Mouse (Mus musculus) kidney, postnatal 4 days (tissue): ENCODE results near the gene C1ql3.

Source experiments
- DNase-seq, 2 experiments: peaks; one replicate each; pipeline ENCODE4 v3.0.0; 2021; ENCODE audit warnings: mixed read lengths in 2 of 2

C1ql3 gene

DNA sequence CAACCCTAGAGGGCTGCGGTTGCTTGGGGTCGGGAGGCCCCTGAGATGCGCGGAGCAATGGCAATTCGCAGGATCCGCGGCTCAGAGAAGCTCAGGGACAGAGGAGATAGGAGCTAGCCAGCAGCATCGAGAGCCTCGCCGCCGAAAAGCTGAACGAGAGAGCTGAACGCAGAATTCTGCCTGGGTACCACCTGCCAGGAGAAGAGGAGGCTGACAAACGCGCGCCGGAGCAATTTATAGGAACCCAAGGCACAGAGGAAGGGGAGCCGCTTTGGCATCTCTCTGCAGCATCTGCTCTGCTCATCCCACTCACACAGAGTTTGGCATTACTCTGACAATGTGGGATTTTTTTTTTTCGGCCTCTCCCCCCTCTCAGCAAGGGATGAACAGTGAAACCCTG lies at the start of gene C1ql3:
Gene C1ql3, minus strand, starts transcription at position 335 of the 400 bp plus-strand sequence.
- DNase-seq: peak; percentile 31 to 33

- no peak for DNase-seq
These were observed 49.0 kb upstream of the C1ql3 start for GRCm38 (mm10) chr2:13060426-13061170.

DNA sequence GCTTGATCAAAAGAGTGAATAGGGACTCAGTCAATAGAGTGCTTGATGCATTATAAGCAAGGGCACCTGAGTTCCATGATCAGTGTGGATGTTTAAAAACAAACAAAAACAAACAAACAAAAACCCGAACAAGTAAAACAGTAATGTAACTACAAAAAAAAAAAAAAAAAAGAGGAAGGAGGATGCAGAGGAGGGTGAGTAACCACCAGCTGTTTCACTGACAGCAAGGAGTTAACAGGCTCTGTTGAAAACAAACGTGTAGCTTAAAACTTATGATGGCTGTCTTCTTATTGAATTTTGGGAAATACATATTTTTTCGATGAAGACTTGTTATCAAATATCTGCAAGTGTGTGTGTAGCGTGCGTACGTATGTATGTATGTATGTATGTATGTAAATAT lies 37.0 kb upstream of the C1ql3 start:
- no peak for DNase-seq

DNA sequence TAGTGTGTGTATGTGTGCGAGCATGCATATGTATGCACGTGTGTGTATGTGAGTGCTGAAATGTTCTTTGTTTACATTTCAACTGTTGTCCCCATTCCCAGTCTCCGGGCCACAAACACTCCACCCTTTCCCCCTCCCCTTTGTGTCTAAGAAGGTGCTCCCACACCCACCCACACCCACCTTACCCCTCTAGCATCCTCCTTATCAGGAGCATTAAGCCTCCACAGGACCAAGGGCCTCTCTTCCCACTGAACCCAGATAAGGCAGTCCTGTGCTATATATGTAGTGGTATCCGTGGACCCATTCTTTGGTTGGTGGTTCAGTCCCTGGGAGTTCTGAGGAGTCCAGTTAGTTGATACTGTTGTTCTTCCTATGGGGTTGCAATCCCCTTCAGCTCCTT lies 32.9 kb upstream of the C1ql3 start:
- no peak for DNase-seq

- no peak for DNase-seq
These were observed 28.2 kb upstream of the C1ql3 start for GRCm38 (mm10) chr2:13039785-13040184.

GRCm38 (mm10) chr2:13038772-13039171 lies 27.2 kb upstream of the C1ql3 start:
- DNase-seq: no peak

DNA sequence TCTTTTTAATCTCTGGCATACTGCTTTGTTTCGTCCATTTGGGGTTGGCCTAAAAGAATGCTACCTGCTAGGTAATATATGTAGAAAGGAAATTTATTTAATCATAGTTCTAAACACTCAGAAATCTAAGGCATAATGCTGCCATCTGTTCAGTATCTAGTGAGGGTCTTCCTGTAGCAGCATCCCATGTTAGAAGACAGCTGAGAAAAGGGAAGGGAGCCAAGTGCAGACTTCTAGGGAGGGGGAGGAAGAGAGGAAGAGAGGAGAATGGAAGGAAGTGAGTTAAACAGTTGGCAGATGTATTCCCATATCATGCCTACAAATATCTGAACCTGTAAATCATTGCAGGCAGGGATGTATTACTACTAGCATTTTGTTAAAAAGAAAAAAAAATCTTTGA lies 7.3 kb upstream of the C1ql3 start:
- DNase-seq: no peak

- DNase-seq: no peak
These were observed 6.8 kb upstream of the C1ql3 start for GRCm38 (mm10) chr2:13018382-13018781.

DNA sequence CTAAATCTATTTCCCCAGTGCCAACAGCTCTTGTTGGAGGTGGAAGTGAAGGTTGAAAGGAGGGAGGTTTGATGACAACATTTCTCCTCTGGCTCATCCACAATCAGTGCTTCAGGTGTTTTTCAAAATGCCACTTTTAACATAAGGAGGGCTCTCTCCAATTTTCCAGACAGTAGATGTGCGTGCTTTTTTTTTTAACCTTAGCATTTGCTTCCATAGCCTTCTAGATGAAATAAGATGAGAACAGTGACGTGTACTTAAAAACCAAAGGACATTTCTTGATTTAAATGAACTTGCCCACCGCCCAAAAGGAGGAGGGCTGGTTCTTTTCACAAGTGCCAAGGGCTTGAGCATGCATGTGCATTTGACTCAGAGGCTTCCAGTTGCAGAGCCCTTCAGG lies 367 bp upstream of the C1ql3 start:
- DNase-seq: no peak

DNA sequence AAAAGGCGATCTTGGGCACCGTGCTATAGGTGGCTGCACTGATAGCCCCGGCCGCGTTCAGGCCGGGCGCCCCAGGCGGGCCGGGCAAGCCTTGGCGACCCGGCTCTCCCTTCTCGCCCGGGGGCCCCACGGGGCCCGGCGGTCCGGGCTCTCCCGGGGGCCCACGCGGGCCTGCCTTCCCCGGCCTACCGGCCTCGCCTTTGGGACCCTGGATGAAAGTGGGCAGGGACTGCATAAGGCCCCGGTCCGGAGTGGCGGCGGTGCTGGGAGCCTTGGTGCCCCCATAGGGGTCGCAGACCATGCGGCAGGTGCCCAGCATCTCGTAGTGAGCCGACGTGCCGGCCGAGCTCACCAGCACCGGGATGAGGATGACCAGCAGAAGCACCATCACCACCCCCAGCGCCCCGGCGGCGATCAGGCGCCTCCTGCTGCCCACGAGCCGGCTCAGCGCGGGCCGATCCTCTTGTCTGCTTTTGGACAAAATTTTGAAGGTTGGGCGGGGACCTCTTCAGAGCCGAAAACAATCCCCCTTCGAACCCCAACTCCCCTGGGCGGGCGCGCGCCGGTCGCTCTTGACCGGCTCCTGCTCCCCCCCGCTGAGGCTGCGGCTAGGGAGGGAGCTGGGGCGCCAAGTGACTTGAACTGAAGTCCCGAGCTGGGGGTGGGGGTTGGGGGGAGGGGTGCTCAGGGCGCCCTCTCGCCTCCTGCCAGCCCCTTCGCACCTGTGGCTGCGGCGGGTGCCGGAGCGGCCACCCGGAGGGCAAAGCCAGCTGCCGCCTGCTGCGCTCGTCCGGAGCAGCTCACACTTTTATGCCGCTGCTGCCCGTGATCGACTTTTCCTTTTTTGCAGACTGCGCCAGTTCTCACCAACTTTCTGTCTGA lies 905 bp downstream of the C1ql3 start:
- peak; percentile 59 to 70 for DNase-seq

DNA sequence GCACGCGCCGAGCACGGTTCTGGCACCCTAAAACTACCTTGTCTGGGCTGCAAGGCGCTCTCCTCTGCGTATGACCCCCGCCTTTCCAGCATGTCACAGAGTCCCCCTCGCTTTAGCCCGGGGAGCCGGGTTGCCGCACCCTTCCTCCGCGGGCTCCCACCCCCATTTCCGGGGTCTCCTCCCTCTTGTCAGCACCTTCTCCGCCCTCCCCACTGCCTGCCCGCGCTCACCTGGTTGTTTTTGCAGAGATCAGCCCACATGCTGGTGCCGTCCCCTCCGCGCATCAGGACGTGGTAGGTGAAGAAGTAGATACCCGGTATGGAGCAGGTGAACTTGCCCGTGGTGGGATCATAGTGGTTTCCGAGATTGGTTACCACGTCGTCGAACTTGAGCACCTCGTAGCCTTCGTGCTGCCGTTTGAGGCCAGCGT lies 1.6 kb downstream of the C1ql3 start:
- DNase-seq: peak; percentile 9 to 28

GRCm38 (mm10) chr2:13009261-13009972 lies 2.2 kb downstream of the C1ql3 start:
- DNase-seq: peak; percentile 15 to 22

- no peak for DNase-seq
These were observed 3.2 kb downstream of the C1ql3 start for GRCm38 (mm10) chr2:13008433-13008832.

GRCm38 (mm10) chr2:13000026-13000425 lies 11.6 kb downstream of the C1ql3 start:
- no peak for DNase-seq

- peak; percentile 5 to 15 for DNase-seq
These were observed 26.5 kb downstream of the C1ql3 start for GRCm38 (mm10) chr2:12984901-12985732.

DNA sequence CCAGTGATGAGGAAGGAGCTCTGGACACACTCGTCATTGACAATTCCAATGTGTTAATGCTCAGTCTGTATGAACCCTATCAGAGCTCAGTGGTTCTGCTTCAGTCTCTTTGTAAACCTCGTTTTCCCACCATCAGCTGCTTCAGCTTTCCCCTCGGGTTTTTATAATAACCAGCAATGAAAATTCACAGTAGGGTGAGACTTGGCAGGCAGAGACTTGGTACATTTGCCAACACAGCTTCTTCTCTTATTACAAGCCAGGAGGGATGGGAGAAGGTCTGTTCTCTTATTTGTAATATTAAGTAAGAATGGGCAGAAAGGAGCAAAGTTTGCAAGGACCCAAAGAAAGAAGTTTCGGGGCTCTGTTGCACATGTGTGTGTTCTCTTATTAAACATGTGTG lies 32.8 kb downstream of the C1ql3 start:
- DNase-seq: no peak

- DNase-seq: no peak
These were observed 34.2 kb downstream of the C1ql3 start for GRCm38 (mm10) chr2:12977367-12977766.

DNA sequence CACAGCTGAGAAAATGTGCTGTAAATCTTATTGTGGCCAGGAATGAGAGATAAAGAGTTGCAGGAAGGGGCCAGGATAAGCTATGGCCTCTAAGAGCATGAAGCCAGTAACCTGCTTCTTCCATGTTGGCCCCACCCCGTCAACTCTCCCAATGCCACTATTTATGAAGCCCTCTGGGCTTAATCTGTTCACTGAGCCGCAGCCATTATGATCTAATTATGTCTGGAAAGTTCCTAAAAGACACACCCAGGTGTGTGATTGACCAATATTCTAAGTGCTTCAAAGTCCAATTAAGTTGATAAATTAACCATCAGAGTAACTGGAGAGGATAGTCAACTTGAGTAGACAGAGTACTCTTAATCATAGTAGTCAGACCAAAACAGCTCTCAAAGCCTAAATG lies 37.9 kb downstream of the C1ql3 start:
- no peak for DNase-seq

GRCm38 (mm10) chr2:12970049-12970724 lies 41.4 kb downstream of the C1ql3 start:
- DNase-seq: no peak

DNA sequence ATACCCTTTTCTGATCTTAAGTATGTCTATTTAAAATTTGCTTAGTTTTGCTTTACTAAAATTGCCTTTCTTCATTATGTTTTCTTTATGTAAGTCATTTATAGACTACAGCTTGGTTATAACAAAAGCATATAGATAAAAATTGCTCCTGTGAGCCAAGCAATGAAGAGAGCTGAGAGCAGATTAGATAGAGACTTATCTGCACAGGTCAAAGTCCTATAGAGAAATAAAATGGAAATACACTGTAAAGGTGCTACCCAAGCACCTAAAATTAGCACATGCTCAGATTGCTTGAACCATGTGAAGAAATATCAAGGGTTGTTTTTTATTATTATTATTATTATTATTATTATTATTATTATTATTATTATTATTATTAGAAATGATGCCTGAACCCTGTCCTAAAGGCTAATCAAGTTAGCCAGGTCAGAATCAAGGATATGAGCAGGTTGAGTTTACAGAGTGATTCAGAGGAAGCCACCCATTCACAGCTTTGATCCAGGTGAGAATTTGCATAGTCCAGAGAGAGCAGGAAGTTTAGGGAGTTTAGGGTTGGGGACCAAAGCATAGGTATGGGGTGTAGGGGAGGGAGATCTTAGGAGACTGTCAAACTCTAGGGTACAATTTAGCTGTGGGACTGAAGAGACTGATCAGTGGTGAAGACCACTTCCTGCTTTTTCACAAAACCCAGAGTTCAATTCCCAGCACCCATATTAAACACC lies 54.7 kb downstream of the C1ql3 start:
- DNase-seq: no peak
